Mouse (Mus musculus): ENCODE measurements at regions not wholly inside any gene's neighbourhood (a gene's known extent, or its start where the extent isn't known, plus 50 kb on each side); places are given as distances from the start of the nearest gene placed in this dataset.

- 54% methylated on average over 1 of the region's 1 CpGs for WGBS
Observed at GRCm38 (mm10) chr8:5918136-5918535, 813.0 kb upstream of the Slc10a2 start.

More at GRCm38 (mm10) chr8:5918136-5918535, 813.0 kb upstream of the Slc10a2 start:
- no peaks in the 10 kb centered on the region for H3K36me3 ChIP-seq
- H3K4me3 ChIP-seq, result no peak overlapping the region
- no peaks in the 10 kb centered on the region for H3K9me3 ChIP-seq
- no peak for DNase-seq (ENCODE audit: low spot score)
- no peak overlapping the region for H3K27ac ChIP-seq
- H3K27me3 ChIP-seq (ENCODE audit: insufficient read depth, poor library complexity, severe bottlenecking), result no peaks in the 10 kb centered on the region
- H3K4me1 ChIP-seq, result no peaks in the 10 kb centered on the region

Data from heart, embryonic 10.5 days (tissue).